Mouse (Mus musculus): ENCODE data around the gene Tnrc6b.

DNA sequence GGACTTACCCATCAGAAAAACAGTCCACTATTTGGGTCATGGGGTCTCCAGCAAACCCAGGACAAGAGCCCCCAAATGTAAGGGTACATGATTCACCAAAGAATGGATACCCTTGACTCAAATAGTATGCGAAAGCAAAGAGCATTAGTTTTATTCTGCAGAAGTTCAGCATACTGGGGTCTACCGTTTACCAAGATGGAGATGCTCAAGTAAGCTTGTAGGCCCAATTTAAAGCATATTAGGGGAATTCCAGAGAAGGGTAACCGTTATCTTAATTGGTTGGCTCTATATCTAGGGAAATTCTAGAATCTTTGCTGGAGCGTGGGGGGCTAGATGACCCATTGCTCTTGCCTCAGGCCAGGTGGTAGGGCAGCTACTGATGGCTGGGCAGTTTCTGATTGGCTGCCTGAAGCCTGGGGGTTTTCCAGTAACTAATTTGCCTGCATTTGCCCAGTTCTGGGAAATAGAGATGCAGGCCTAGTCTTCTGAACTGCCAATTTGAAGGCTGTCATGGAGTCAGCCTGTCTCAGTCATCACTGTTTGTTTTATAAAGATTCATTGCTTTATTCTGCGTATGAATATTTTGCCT, 70.2 kb downstream of the Tnrc6b start:
- no peak for TF ChIP-seq CTCF (IDR thresholded peaks at IDR 0.05; ENCODE audit: low read depth, low read length)
- no peak for TF ChIP-seq GATA2 (IDR thresholded peaks at IDR 0.05; ENCODE audit: borderline replicate concordance, low read depth, low read length)
- no peak for TF ChIP-seq TAL1 (conservative IDR thresholded peaks at IDR 0.05; ENCODE audit: low read depth, low read length)
